Mouse (Mus musculus): ENCODE results near the gene Ppp1r12b.

DNA sequence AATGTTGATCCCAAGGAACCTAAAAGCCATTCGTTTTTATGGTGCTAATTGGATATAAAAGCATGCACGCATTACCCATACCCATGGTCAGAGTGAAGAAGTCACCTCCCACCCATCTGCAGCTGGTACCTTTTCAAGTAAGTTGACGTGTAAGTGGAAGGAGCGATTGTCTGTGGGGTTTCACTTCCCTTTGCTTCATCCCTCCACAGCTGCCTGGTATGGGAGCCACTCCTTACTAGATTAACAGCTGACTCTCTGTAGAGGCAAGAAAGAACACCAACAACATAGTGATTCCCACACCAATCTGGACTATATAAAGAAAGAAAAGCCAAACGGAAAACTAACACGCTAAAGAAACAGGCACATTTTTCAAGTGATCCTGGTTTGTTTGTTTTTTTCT is 83.1 kb downstream of the Ppp1r12b start:
- TF ChIP-seq POLR2A (IDR thresholded peaks at IDR 0.05; ENCODE audit: borderline replicate concordance, insufficient read depth, low read length) (no peak), CTCF (IDR thresholded peaks at IDR 0.05; ENCODE audit: borderline replicate concordance, insufficient read depth, low read depth, low read length) (no peak)
